Mouse (Mus musculus): ENCODE data around the gene Abr.

DNA sequence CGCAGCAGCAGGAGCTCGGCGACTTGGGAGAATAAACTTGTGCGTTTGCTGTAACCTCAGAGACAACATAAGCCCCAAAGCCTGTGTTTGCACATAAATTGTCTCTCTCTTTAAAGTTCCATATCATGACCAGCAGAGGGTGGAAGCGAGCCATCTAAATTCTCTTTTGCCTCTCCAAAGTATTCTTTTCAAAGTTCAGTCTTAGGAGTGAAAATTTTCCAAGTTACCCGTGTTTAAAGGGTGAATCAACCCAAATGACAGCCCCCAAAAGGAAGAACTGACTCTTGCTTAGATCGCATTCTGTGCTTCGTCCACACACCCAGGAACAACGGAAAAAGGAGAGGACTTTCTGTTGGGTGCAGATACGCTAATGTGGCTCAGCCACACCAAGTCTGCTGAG, 33.0 kb upstream of the Abr start:
- TF ChIP-seq TCF12 (IDR thresholded peaks at IDR 0.05; ENCODE audit: insufficient read depth, poor library complexity, severe bottlenecking) = no peak
- no peak for TF ChIP-seq USF1 (IDR thresholded peaks at IDR 0.05; ENCODE audit: low read depth)
- no peak for TF ChIP-seq MAX (IDR thresholded peaks at IDR 0.05; ENCODE audit: low read depth)
- TF ChIP-seq POLR2A (IDR thresholded peaks at IDR 0.05; ENCODE audit: insufficient read length, low read depth) = no peak
- TF ChIP-seq MYOD1 (IDR thresholded peaks at IDR 0.05; ENCODE audit: control insufficient read depth in 1 of 3, insufficient read length in 2 of 3, low read depth in 2 of 3) = no peak
- TF ChIP-seq POLR2AphosphoS2 (IDR thresholded peaks at IDR 0.05; ENCODE audit: insufficient read length, low read depth) = no peak
- no peak for TF ChIP-seq CEBPB (IDR thresholded peaks at IDR 0.05; ENCODE audit: insufficient read depth, poor library complexity, severe bottlenecking)
- TF ChIP-seq SRF (IDR thresholded peaks at IDR 0.05; ENCODE audit: control insufficient read depth, insufficient read length, low read depth) = no peak
- TF ChIP-seq E2F4 (IDR thresholded peaks at IDR 0.05; ENCODE audit: insufficient read depth) = no peak
